Mouse (Mus musculus) lung, postnatal 0 days (tissue): ENCODE results near the gene Atp5h.

ENCODE experiments used
- CTCF ChIP-seq: IDR thresholded peaks from 2 replicates; pipeline ENCODE4 v1.5.1; 2016; ENCODE audit warnings: antibody characterized with exemption, mild to moderate bottlenecking
- EP300 ChIP-seq: IDR thresholded peaks from 2 replicates; pipeline ENCODE4 v1.6.1; 2016; ENCODE audit warnings: antibody characterized with exemption, mild to moderate bottlenecking, control low read depth

DNA sequence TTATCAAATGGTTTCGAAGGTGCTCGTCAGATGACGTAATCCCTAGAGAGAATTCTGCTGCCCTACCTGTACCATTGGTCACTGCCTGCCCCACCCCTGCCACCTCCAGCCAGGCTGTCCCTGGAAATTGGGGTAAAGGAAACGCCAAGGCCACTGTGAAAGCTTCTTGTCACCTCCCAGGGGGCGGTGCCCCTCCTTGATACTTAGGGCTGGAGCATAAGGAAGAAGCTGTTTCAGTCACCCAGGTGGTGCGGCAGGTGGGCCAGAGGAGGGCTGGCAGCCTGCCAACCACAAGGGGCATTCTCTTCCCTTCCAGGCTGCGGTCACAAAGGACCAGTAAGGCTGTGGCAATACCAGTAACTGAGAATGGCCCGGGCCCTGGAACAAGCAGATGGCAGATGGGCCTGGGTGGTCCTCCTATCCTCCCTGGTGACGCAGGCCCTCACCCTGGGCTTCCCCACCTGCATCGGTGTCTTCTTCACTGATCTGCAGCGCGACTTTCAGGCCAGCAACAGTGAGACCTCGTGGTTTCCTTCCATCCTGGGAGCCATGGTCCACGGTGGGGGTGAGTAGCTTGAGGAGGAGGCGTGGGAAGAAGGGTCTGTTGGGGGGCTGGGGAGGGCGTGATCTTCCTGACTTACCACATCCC lies 42.6 kb upstream of the Atp5h start, which contains the start of gene Slc16a5:
- no peak for TF ChIP-seq EP300
- no peak for TF ChIP-seq CTCF
